Mouse (Mus musculus) heart, adult 18-20 months (tissue): ENCODE results near the gene Rnf169. TPM values are rescaled to one million over a fixed set of nuclear protein-coding genes. Genes with fewer than 3 reads are reported as not detected.

Experiments
- DNase-seq, 2 experiments: peaks; one replicate each; pipeline ENCODE4 v3.0.0; 2021 to 2022; ENCODE audit warnings: mixed read lengths in 1 of 2
- long read RNA-seq, 2 experiments: library from polyadenylated mRNA; stranded (forward); transcript quantifications; one replicate each; pipeline ENCODE4 v2.0.0; 2021
- total RNA-seq, 2 experiments: library from RNA; stranded (reverse); gene quantifications; 2 replicates each; pipeline ENCODE4 v1.2.3; 2021

The Rnf169 gene
- total RNA-seq = 10 to 100 TPM; 10.6 to 11.3 TPM
- long read RNA-seq, experiment 1, partial matches to known transcripts = 0 of 1 reads
- long read RNA-seq, experiment 1, other reads (novel, unspliced or antisense) = 1 of 1 reads
- long read RNA-seq, experiment 2, partial matches to known transcripts = 0 of 2 reads
- long read RNA-seq, experiment 2, other reads (novel, unspliced or antisense) = 2 of 2 reads

GRCm38 (mm10) chr7:99980132-99980591 lies at the start of gene Rnf169:
TSS of gene Rnf169 (minus strand) at chr7:99980448.
- DNase-seq = peak; percentile 93 to 97

- DNase-seq = no peak
These were observed 49.1 kb upstream of the Rnf169 start for GRCm38 (mm10) chr7:100029307-100029706.

- DNase-seq = no peak
These were observed 47.1 kb upstream of the Rnf169 start for GRCm38 (mm10) chr7:100027353-100027752.

- no peak for DNase-seq
These were observed 36.8 kb upstream of the Rnf169 start for GRCm38 (mm10) chr7:100017056-100017455.

DNA sequence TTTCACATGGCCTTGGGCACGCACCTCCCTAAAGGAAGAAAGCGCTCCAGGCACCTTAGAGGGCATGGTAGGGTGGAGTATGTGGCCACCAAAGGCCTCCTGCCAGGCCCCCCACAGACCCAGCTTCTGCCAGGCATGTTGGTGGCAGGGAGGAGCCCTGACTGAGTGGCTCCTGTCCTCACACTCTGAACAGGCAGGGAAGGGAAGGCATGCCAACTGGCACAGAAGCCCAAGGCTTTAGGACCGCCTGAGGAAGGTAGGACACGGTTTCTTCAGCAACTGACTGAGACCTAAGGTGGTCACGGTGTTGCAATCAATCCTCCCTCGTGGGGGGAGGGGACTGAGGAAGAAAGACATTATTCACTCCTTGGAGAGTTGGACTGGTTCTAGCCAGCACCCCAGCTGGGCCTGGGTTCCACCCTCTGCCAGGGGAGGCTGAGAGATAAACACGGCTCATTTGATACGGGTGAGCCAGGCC lies 33.9 kb upstream of the Rnf169 start:
- DNase-seq = peak; percentile 26 to 36

- no peak for DNase-seq
These were observed 32.3 kb upstream of the Rnf169 start for GRCm38 (mm10) chr7:100012515-100012914.

DNA sequence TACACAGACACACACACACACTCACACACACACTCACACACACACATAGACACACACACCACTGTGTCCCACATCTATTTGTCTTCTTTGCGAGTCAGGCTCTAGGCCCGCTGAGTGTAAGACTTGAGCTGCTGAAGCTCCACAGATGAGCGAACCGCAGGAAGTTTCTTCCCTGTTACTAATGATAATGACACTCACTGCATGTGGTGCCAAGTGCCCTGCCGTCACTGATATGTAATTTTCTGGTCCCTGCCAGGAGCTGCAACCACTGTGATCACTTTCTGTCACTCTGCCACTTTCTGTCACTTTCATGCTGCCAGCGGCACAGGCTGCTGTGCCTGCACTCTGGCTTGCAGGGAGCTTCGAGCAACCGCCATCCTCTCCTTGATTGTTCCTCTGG lies 31.8 kb upstream of the Rnf169 start:
- peak; percentile 13 to 43 for DNase-seq

GRCm38 (mm10) chr7:100010711-100011110 lies 30.5 kb upstream of the Rnf169 start:
- DNase-seq = peak; percentile 9 to 18

DNA sequence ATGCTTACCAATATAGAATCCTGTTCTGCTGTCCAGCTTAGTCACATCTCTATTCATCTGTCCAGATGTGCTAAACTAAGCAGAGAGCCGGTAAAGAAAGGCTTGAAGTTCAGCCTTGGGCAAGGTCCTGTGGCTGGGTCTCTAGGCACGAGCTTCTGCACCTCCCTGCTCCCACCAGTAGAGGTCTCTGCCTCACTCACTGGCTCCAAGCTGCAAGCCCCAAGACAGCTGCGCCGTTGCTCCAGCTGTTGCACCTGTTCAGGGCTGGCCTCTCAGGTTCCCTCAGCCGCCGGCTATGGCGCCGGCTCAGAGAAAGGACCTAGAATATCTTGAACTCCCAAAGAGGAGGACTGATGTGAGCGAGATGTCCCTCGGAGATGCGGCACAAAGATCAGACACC lies 29.4 kb upstream of the Rnf169 start:
- peak; percentile 49 to 73 for DNase-seq

- no peak for DNase-seq
These were observed 28.5 kb upstream of the Rnf169 start for GRCm38 (mm10) chr7:100008765-100009164.

- DNase-seq = no peak
These were observed 26.2 kb upstream of the Rnf169 start for GRCm38 (mm10) chr7:100006411-100006810.

- no peak for DNase-seq
These were observed 25.5 kb upstream of the Rnf169 start, which contains the start of gene Chrdl2 for GRCm38 (mm10) chr7:100005790-100006189. TSS of gene Chrdl2 (plus strand) at chr7:100006172.

- no peak for DNase-seq
These were observed 23.5 kb upstream of the Rnf169 start for GRCm38 (mm10) chr7:100003781-100004180.

DNA sequence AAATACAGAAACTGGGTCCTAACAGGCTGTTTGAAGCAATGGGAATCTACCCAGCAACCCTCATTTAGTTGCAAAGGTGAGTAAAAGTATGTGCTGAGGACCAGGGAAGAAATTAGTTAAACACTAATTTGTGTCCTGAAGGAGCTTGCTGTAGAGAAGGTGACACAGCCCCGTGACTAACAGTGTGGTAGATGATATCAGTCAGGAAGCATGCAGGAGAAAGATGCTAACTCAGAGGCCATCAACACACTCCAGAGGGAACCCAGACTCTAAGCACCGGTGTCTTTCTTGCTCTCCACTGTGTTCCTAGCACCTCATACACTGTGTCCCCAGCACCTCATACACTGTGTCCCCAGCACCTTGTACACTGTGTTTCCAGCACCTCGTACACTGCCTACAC lies 18.4 kb upstream of the Rnf169 start:
- DNase-seq = no peak

- DNase-seq = no peak
These were observed 14.9 kb upstream of the Rnf169 start for GRCm38 (mm10) chr7:99995186-99995585.

- DNase-seq = no peak
These were observed 12.9 kb upstream of the Rnf169 start for GRCm38 (mm10) chr7:99993159-99993558.

DNA sequence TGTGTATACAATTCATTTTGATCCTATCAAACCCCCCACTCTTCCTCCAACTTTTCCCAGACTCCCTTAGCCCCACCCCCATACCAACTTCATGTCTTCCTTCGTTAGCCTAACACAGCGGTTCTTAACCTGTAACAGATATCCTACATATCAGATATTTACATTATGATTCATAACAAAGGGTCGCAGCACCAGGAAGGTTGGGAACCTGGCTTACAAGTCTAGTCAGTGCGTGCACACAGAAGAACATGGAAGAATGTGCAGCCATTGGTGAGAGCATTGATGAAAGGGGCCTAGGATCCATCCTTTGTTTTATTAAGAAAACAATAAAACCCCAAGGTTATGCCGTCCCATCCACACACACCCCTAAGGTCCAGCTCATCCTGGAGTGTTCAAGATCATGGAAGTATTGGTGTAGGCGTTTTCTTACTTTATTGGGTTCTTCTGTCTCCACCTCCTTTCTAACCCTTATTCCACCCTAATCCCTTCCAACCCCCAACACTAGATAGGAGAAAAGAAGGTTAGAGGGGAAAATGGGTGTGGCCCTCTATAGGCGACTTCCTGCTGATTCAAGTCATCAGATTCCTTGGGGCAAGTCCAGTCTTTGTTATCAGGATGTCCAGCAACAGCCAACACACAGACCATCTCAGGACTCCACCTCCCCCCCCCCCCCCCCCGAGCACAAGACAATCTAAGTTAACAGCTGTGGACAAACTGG lies 10.9 kb upstream of the Rnf169 start:
- no peak for DNase-seq

- no peak for DNase-seq
These were observed 9.9 kb upstream of the Rnf169 start for GRCm38 (mm10) chr7:99989844-99990760.

DNA sequence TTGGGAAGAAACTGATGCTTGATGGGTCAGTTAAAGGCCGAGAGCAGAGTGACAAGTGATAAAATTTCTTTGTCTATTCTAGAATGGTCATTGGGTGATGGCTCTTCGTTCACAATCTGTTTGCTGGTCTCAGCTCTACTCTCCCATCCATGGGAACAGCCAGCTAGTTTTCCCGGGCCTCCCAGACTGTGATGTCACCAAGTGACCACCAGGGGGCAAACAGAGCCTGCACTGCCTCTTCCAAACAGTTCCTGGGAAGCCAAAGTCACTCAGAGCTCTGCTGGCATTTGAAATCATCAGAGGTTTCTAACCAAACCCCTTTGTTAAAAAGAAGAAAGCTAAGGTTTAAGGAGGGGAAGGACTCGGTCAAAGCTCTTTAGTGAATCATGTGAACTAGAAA lies 8.5 kb upstream of the Rnf169 start:
- peak; percentile 71 to 81 for DNase-seq

- DNase-seq = no peak
These were observed 2.3 kb upstream of the Rnf169 start for GRCm38 (mm10) chr7:99982256-99983242.

DNA sequence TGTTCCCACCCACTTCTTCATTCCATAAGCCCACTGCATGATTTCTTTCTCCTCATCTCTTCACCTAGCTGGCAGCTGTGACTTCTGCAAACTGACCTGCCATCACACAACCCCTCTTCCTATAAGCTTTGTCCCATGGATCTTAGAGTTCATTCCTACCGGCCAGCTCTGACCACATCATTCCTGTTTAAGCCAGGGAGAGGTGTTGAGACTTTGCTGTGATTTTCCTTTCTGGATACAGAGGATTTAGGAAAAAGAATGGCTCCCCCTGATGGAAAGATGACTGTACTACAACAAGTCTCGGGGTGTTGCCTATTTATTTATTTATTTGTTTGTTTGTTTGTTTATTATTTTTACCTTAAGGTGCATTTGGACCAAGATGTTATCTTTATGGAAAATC lies 1.1 kb upstream of the Rnf169 start:
- peak; percentile 57 to 75 for DNase-seq
